ENCODE assay signal across 8 mouse cellular contexts in the genomic region with DNA sequence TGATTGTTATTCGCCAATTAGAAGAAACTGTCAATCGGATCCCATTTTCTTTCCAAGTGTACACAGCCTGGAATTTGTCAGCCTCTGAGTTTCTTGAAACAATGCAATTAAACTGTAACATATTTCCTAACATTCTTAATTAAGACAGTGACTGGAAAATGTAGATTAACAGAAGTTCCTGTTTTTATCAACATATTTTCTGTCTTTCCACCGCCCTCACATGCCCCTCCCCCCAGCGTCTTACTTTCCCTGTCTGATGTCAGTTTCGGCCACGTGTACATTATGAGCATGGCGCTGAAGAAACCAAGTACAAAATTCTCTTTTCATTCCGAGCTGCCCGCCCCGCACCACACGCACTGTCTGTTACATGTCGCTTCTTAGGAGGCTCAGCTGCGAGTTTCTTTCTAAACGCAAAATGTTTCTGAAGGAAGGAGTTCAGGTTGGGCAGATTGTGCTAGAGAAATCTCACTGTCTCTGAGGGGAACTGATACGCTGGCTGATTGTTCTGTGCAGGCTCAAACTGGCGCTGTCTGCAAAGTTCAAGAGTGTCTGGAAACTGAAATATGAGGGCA.
DNase-seq lines count a peak whose midpoint lies in the region; ATAC-seq and TF ChIP-seq lines count a peak whose summit lies in the region.

No protein-coding gene starts in this region.

- peak overlapping the region; percentile 45 for H3K4me2 ChIP-seq in heart, embryonic 12.5 days
- peak overlapping the region; percentile 61 for H3K4me2 ChIP-seq in kidney, embryonic 15.5 days
- H3K4me2 ChIP-seq in liver, embryonic 11.5 days, result peak overlapping the region; percentile 42

- DNase-seq in adrenal gland, adult 2 months, result peak; percentile 27
- no peak for DNase-seq in adrenal gland, postnatal 25 days
- peak; percentile 57 for DNase-seq in c-Kit-positive CD71-positive TER-119-negative erythroid progenitor cells, embryonic 14.5 days (ENCODE audit: low read depth)
- DNase-seq in liver, embryonic 11.5 days (ENCODE audit: low spot score), result peak; percentile 39
- DNase-seq in thymus, adult 2 months, result peak; percentile 64

- peaks cover 40% of the 10 kb centered on the region for H3K4me1 ChIP-seq in heart, embryonic 12.5 days (replicated peaks)
- H3K4me1 ChIP-seq in kidney, embryonic 15.5 days, result peaks cover 38% of the 10 kb centered on the region
- H3K4me1 ChIP-seq in liver, embryonic 11.5 days (replicated peaks; ENCODE audit: control insufficient read depth, insufficient read depth, low read length), result peaks cover 12% of the 10 kb centered on the region
- H3K4me1 ChIP-seq in thymus, adult 2 months (replicated peaks; ENCODE audit: control insufficient read depth, insufficient read depth, low read length), result peaks cover 47% of the 10 kb centered on the region

- H3K4me3 ChIP-seq in heart, embryonic 12.5 days, result no peak overlapping the region
- H3K4me3 ChIP-seq in kidney, embryonic 15.5 days (replicated peaks), result no peak overlapping the region
- no peak overlapping the region for H3K4me3 ChIP-seq in liver, embryonic 11.5 days (ENCODE audit: low read depth, low read length)
- peak overlapping the region; percentile 29 for H3K4me3 ChIP-seq in thymus, adult 2 months (ENCODE audit: control insufficient read depth, insufficient read depth, low read length)

- TF ChIP-seq POLR2A in thymus, adult 2 months (IDR thresholded peaks at IDR 0.05; ENCODE audit: control insufficient read depth, extremely low read depth, insufficient read depth, low read length, poor library complexity), result no peak

- no peak for TF ChIP-seq CTCF in thymus, adult 2 months (IDR thresholded peaks at IDR 0.05; ENCODE audit: borderline replicate concordance, control insufficient read depth, extremely low read depth, insufficient read depth, low read length, poor library complexity)

- no peaks in the 10 kb centered on the region for H3K27me3 ChIP-seq in heart, embryonic 12.5 days (replicated peaks)
- H3K27me3 ChIP-seq in kidney, embryonic 15.5 days, result no peaks in the 10 kb centered on the region
- H3K27me3 ChIP-seq in liver, embryonic 11.5 days (replicated peaks; ENCODE audit: control insufficient read depth, insufficient read depth, low read length), result no peaks in the 10 kb centered on the region
- H3K27me3 ChIP-seq in thymus, adult 2 months (ENCODE audit: control insufficient read depth, insufficient read depth, low read length), result no peaks in the 10 kb centered on the region

- H3K27ac ChIP-seq in heart, embryonic 12.5 days (ENCODE audit: poor library complexity, severe bottlenecking), result no peak overlapping the region
- H3K27ac ChIP-seq in kidney, embryonic 15.5 days, result peak overlapping the region; percentile 54; the same call in 1 of the 2 replicates
- H3K27ac ChIP-seq in liver, embryonic 11.5 days (ENCODE audit: low read depth, low read length), result no peak overlapping the region
- peak overlapping the region; percentile 25; the same call in 1 of the 2 replicates for H3K27ac ChIP-seq in thymus, adult 2 months (ENCODE audit: control insufficient read depth, insufficient read depth, low read length)

- no peak overlapping the region; the same call in 1 of the 2 replicates for H3K9ac ChIP-seq in heart, embryonic 12.5 days
- no peak overlapping the region for H3K9ac ChIP-seq in kidney, embryonic 15.5 days
- H3K9ac ChIP-seq in liver, embryonic 11.5 days (ENCODE audit: low read depth, low read length), result 0 out of 2 replicates have a peak overlapping the region, but pooled peaks have one; percentile 46

- H3K36me3 ChIP-seq in heart, embryonic 12.5 days, result no peaks in the 10 kb centered on the region
- no peaks in the 10 kb centered on the region for H3K36me3 ChIP-seq in kidney, embryonic 15.5 days
- no peaks in the 10 kb centered on the region for H3K36me3 ChIP-seq in liver, embryonic 11.5 days (ENCODE audit: control insufficient read depth, insufficient read depth, low read length)
- no peaks in the 10 kb centered on the region for H3K36me3 ChIP-seq in thymus, adult 2 months (ENCODE audit: control insufficient read depth, insufficient read depth, low read length)

- no peak for ATAC-seq in heart, embryonic 12.5 days (ENCODE audit: insufficient number of reproducible peaks, low FRiP score)
- no peak for ATAC-seq in kidney, embryonic 15.5 days (replicated peaks; ENCODE audit: low FRiP score)
- ATAC-seq in liver, embryonic 11.5 days (replicated peaks; ENCODE audit: low FRiP score), result peak; percentile 51
- ATAC-seq in monocyte, adult 5-6 weeks (replicated peaks; ENCODE audit: insufficient number of reproducible peaks, low FRiP score, low TSS enrichment, poor library complexity, severe bottlenecking), result peak; percentile 38; the same call in 1 of the 2 replicates

- H3K9me3 ChIP-seq in heart, embryonic 12.5 days (replicated peaks), result no peaks in the 10 kb centered on the region
- H3K9me3 ChIP-seq in kidney, embryonic 15.5 days (replicated peaks), result no peaks in the 10 kb centered on the region
- H3K9me3 ChIP-seq in liver, embryonic 11.5 days (ENCODE audit: control insufficient read depth, low read length), result no peaks in the 10 kb centered on the region

- 31% methylated on average over 16 of the region's 16 CpGs for WGBS in heart, embryonic 12.5 days
- WGBS in kidney, embryonic 15.5 days, result 47% methylated on average over 16 of the region's 16 CpGs
- 40% methylated on average over 16 of the region's 16 CpGs for WGBS in liver, embryonic 11.5 days
- WGBS in thymus, adult 2 months, result 19% methylated on average over 16 of the region's 16 CpGs

Comparison
In these comparisons a context has a peak if more than half of its experiments do, and no peak if none do; other contexts are left out.
1. ATAC-seq: peak in liver, embryonic 11.5 days (single experiment) and monocyte, adult 5-6 weeks (single experiment); none in heart, embryonic 12.5 days (single experiment) and kidney, embryonic 15.5 days (single experiment).
2. H3K27ac ChIP-seq: peak in kidney, embryonic 15.5 days (single experiment) and thymus, adult 2 months (single experiment); none in heart, embryonic 12.5 days (single experiment) and liver, embryonic 11.5 days (single experiment).
3. Peak in every context shown above with its lines, with median percentiles within 50 percentile points of each other: H3K4me2 ChIP-seq.